Mouse (Mus musculus): ENCODE results near the gene Srd5a2.
A peak's percentile ranks its signal among the peaks of the same experiment; 100 is the strongest.
"Not testable (repeated sequence)": the region's sequence is repeated elsewhere in the genome, so short reads cannot be mapped to it uniquely, and the experiment has no call there.

Gene Srd5a2

GRCm38 (mm10) chr17:74047210-74048082 lies at the start of gene Srd5a2:
TSS of gene Srd5a2 (minus strand) at chr17:74047916.
- no peak for ATAC-seq (ENCODE audit: low TSS enrichment)

- no peak for ATAC-seq (ENCODE audit: low TSS enrichment)
These were observed 41.4 kb upstream of the Srd5a2 start for GRCm38 (mm10) chr17:74088886-74089678.

GRCm38 (mm10) chr17:74088016-74088415 lies 40.3 kb upstream of the Srd5a2 start:
- no peak for ATAC-seq (ENCODE audit: low TSS enrichment)

- no peak for ATAC-seq (ENCODE audit: low TSS enrichment)
These were observed 35.7 kb upstream of the Srd5a2 start for GRCm38 (mm10) chr17:74083370-74083769.

- no peak for ATAC-seq (ENCODE audit: low TSS enrichment)
These were observed 32.4 kb upstream of the Srd5a2 start for GRCm38 (mm10) chr17:74080076-74080615.

GRCm38 (mm10) chr17:74078776-74079495 lies 31.2 kb upstream of the Srd5a2 start:
- no peak for ATAC-seq (ENCODE audit: low TSS enrichment)

GRCm38 (mm10) chr17:74073067-74073466 lies 25.4 kb upstream of the Srd5a2 start:
- not testable (repeated sequence) for ATAC-seq (ENCODE audit: low TSS enrichment)

- ATAC-seq (ENCODE audit: low TSS enrichment), result not testable (repeated sequence)
These were observed 15.0 kb upstream of the Srd5a2 start for GRCm38 (mm10) chr17:74062763-74063162.

- no peak for ATAC-seq (ENCODE audit: low TSS enrichment)
These were observed 607 bp upstream of the Srd5a2 start for GRCm38 (mm10) chr17:74048229-74048816.

GRCm38 (mm10) chr17:74043754-74044153 lies 4.0 kb downstream of the Srd5a2 start:
- no peak for ATAC-seq (ENCODE audit: low TSS enrichment)

- peak; percentile 93 for ATAC-seq (ENCODE audit: low TSS enrichment)
These were observed 27.1 kb downstream of the Srd5a2 start for GRCm38 (mm10) chr17:74020526-74021203.

GRCm38 (mm10) chr17:74018281-74018680 lies 29.4 kb downstream of the Srd5a2 start:
- ATAC-seq (ENCODE audit: low TSS enrichment), result no peak

- no peak for ATAC-seq (ENCODE audit: low TSS enrichment)
These were observed 30.1 kb downstream of the Srd5a2 start for GRCm38 (mm10) chr17:74017649-74018048.

- ATAC-seq (ENCODE audit: low TSS enrichment), result no peak
These were observed 32.6 kb downstream of the Srd5a2 start for GRCm38 (mm10) chr17:74015128-74015527.

- no peak for ATAC-seq (ENCODE audit: low TSS enrichment)
These were observed 39.0 kb downstream of the Srd5a2 start for GRCm38 (mm10) chr17:74008680-74009079.

GRCm38 (mm10) chr17:74007001-74007400 lies 40.7 kb downstream of the Srd5a2 start:
- ATAC-seq (ENCODE audit: low TSS enrichment), result no peak

- no peak for ATAC-seq (ENCODE audit: low TSS enrichment)
These were observed 45.3 kb downstream of the Srd5a2 start for GRCm38 (mm10) chr17:74002396-74002795.

- no peak for ATAC-seq (ENCODE audit: low TSS enrichment)
These were observed 51.6 kb downstream of the Srd5a2 start for GRCm38 (mm10) chr17:73995907-73996645.

- ATAC-seq (ENCODE audit: low TSS enrichment), result no peak
These were observed 56.5 kb downstream of the Srd5a2 start for GRCm38 (mm10) chr17:73991264-73991663.

- ATAC-seq (ENCODE audit: low TSS enrichment), result no peak
These were observed 61.1 kb downstream of the Srd5a2 start for GRCm38 (mm10) chr17:73986571-73986970.

Measured in frontal cortex, adult (tissue).